8 mouse cellular contexts compared by ENCODE assay signal in genomic region chr5:21586763-21587162, GRCm38 (mm10). TPM values are rescaled to one million over a fixed set of nuclear protein-coding genes. Genes with fewer than 3 reads are reported as not detected.
DNase-seq lines count a peak whose midpoint lies in the region; ATAC-seq and TF ChIP-seq lines count a peak whose summit lies in the region.

No protein-coding gene starts in this region.

- 53% methylated on average over 6 of the region's 6 CpGs for WGBS in intestine, postnatal 0 days
- 57% methylated on average over 6 of the region's 6 CpGs for WGBS in intestine, embryonic 16.5 days

- H3K27ac ChIP-seq in intestine, postnatal 0 days (ENCODE audit: low read depth, low read length) = no peak overlapping the region
- H3K27ac ChIP-seq in intestine, embryonic 16.5 days (ENCODE audit: low read length) = no peak overlapping the region

- no peak overlapping the region for H3K4me3 ChIP-seq in intestine, postnatal 0 days (ENCODE audit: low read depth, low read length)
- no peak overlapping the region for H3K4me3 ChIP-seq in intestine, embryonic 16.5 days (ENCODE audit: low read length)
- H3K4me3 ChIP-seq in G1E (ENCODE audit: low read depth, low read length) = no peak overlapping the region

- TF ChIP-seq CTCF in intestine, postnatal 0 days (IDR thresholded peaks at IDR 0.05; ENCODE audit: low read depth) = peak; percentile 86
- peak; percentile 46 for TF ChIP-seq CTCF in G1E (IDR thresholded peaks at IDR 0.05; ENCODE audit: low read depth, low read length)

- H3K4me2 ChIP-seq in intestine, postnatal 0 days (replicated peaks; ENCODE audit: low read depth) = no peak overlapping the region
- no peak overlapping the region for H3K4me2 ChIP-seq in intestine, embryonic 16.5 days (ENCODE audit: low read depth, low read length)

- intact Hi-C loops in heart, postnatal 14 days (cut with DNase I) = loop anchor here (1.0 to 2.0 kb wide), 2 partner anchors 152 to 322 kb away; no protein-coding TSS in a partner anchor

- H3K27me3 ChIP-seq in intestine, postnatal 0 days (replicated peaks; ENCODE audit: control insufficient read depth, insufficient read depth, low read length) = no peaks in the 10 kb centered on the region; the same call in 1 of the 2 replicates
- no peaks in the 10 kb centered on the region for H3K27me3 ChIP-seq in intestine, embryonic 16.5 days (replicated peaks; ENCODE audit: control insufficient read depth, insufficient read depth, low read length)
- H3K27me3 ChIP-seq in G1E (ENCODE audit: insufficient read depth, low read length) = no peaks in the 10 kb centered on the region

- DNase-seq in 3T3-L1 (ENCODE audit: low read depth, low spot score) = peak; percentile 90
- DNase-seq in G1E (ENCODE audit: low spot score) = no peak
- peak; percentile 15 to 51 for DNase-seq in cerebellum, postnatal 25 days
- peak; percentile 42 to 64 for DNase-seq in heart, postnatal 14 days
- DNase-seq in yolk sac, embryonic 10.5 days (ENCODE audit: low spot score) = peak; percentile 4

- H3K4me1 ChIP-seq in intestine, postnatal 0 days (replicated peaks; ENCODE audit: control insufficient read depth, insufficient read depth, low read length) = no peaks in the 10 kb centered on the region
- no peaks in the 10 kb centered on the region for H3K4me1 ChIP-seq in intestine, embryonic 16.5 days (ENCODE audit: control insufficient read depth, insufficient read depth, low read length)
- H3K4me1 ChIP-seq in G1E (ENCODE audit: insufficient read depth, low read depth, low read length) = no peaks in the 10 kb centered on the region

- no peaks in the 10 kb centered on the region for H3K36me3 ChIP-seq in intestine, postnatal 0 days (ENCODE audit: control insufficient read depth, insufficient read depth)
- H3K36me3 ChIP-seq in intestine, embryonic 16.5 days (ENCODE audit: control insufficient read depth, insufficient read depth, low read length) = no peaks in the 10 kb centered on the region
- H3K36me3 ChIP-seq in G1E (replicated peaks) = no peaks in the 10 kb centered on the region

- no peak for ATAC-seq in intestine, postnatal 0 days
- no peak for ATAC-seq in intestine, embryonic 16.5 days
- ATAC-seq in G1E (ENCODE audit: extremely low read depth, insufficient number of reproducible peaks, low FRiP score, poor library complexity, severe bottlenecking) = no peak
- ATAC-seq in megakaryocyte progenitor cell, adult 5-6 weeks (replicated peaks; ENCODE audit: poor library complexity) = peak; percentile 97

- no peaks in the 10 kb centered on the region for H3K9me3 ChIP-seq in intestine, postnatal 0 days (ENCODE audit: control insufficient read depth)
- H3K9me3 ChIP-seq in intestine, embryonic 16.5 days (ENCODE audit: control insufficient read depth, low read length) = no peaks in the 10 kb centered on the region
- H3K9me3 ChIP-seq in G1E (replicated peaks) = no peaks in the 10 kb centered on the region

- no peak overlapping the region for H3K9ac ChIP-seq in intestine, postnatal 0 days (ENCODE audit: low read depth, low read length)
- no peak overlapping the region for H3K9ac ChIP-seq in intestine, embryonic 16.5 days (ENCODE audit: low read depth, low read length)

RNA-seq across cellular contexts. Expression of gene Lrrc17, which starts 43.4 kb away (rescaled TPM):
- 8.2 and 10.3 TPM in 2 replicates for polyA plus RNA-seq in intestine, postnatal 0 days (2015; fragmentation: Nextera tagmentation; extraction: Ambion mirVana)
- polyA plus RNA-seq in intestine, embryonic 16.5 days (2015; fragmentation: Nextera tagmentation; extraction: Ambion mirVana) = 34.1 and 38.0 TPM in 2 replicates
- total RNA-seq in G1E (2014; fragmentation: Nextera tagmentation) (not detected in 2 replicates), G1E (2017) (0.16 and 0.35 TPM in 2 replicates)
- polyA plus RNA-seq in G1E (2012) = not detected in 2 replicates
- total RNA-seq in heart, postnatal 14 days (2021) = 1 to 10 TPM; 6.3 to 8.4 TPM
- not detected in 2 replicates for total RNA-seq in megakaryocyte progenitor cell, adult 5-6 weeks (2015)
- total RNA-seq in megakaryocyte progenitor cell, adult 5-6 weeks (2017) = not detected in 2 replicates

RNA-seq across cellular contexts. Expression of gene Fbxl13, which starts 58.7 kb away (rescaled TPM):
- polyA plus RNA-seq in intestine, postnatal 0 days (2015; fragmentation: Nextera tagmentation; extraction: Ambion mirVana) = 0.07 and 0.08 TPM in 2 replicates
- polyA plus RNA-seq in intestine, embryonic 16.5 days (2015; fragmentation: Nextera tagmentation; extraction: Ambion mirVana) = 0.09 and 0.15 TPM in 2 replicates
- total RNA-seq in G1E (2014; fragmentation: Nextera tagmentation) = not detected in 2 replicates
- 0.11 TPM in 1 of 2 replicates, not detected in the other for total RNA-seq in G1E (2017)
- not detected in 2 replicates for polyA plus RNA-seq in G1E (2012)
- total RNA-seq in heart, postnatal 14 days (2021) = under 1 TPM; 0.14 to 0.15 TPM
- 0.12 and 0.44 TPM in 2 replicates for total RNA-seq in megakaryocyte progenitor cell, adult 5-6 weeks (2015)
- total RNA-seq in megakaryocyte progenitor cell, adult 5-6 weeks (2017) = not detected in 2 replicates

RNA-seq across cellular contexts. Expression of gene Armc10, which starts 58.9 kb away (rescaled TPM):
- polyA plus RNA-seq in intestine, postnatal 0 days (2015; fragmentation: Nextera tagmentation; extraction: Ambion mirVana) = 15.0 and 15.6 TPM in 2 replicates
- 28.9 and 31.2 TPM in 2 replicates for polyA plus RNA-seq in intestine, embryonic 16.5 days (2015; fragmentation: Nextera tagmentation; extraction: Ambion mirVana)
- total RNA-seq in G1E (2014; fragmentation: Nextera tagmentation) (32.5 and 51.2 TPM in 2 replicates), G1E (2017) (54.9 and 61.5 TPM in 2 replicates)
- 34.1 and 42.2 TPM in 2 replicates for polyA plus RNA-seq in G1E (2012)
- total RNA-seq in heart, postnatal 14 days (2021) = 10 to 100 TPM in 1 of 2 experiments, 1 to 10 TPM in 1; 9.9 to 10.1 TPM
- total RNA-seq in megakaryocyte progenitor cell, adult 5-6 weeks (2015) = 51.9 and 52.8 TPM in 2 replicates
- total RNA-seq in megakaryocyte progenitor cell, adult 5-6 weeks (2017) = 50.8 and 59.1 TPM in 2 replicates

Comparison
In these comparisons a context has a peak if more than half of its experiments do, and no peak if none do; other contexts are left out.
1. RNA of gene Lrrc17, which starts 43.4 kb away (total RNA-seq): 6.3 to 8.4 TPM in heart, postnatal 14 days; 0.16 to 0.35 TPM in G1E and not detected in megakaryocyte progenitor cell, adult 5-6 weeks; every median in the first group is over 4 times any median in the second.